ENCODE assay signal across 8 mouse cellular contexts in the genomic region with DNA sequence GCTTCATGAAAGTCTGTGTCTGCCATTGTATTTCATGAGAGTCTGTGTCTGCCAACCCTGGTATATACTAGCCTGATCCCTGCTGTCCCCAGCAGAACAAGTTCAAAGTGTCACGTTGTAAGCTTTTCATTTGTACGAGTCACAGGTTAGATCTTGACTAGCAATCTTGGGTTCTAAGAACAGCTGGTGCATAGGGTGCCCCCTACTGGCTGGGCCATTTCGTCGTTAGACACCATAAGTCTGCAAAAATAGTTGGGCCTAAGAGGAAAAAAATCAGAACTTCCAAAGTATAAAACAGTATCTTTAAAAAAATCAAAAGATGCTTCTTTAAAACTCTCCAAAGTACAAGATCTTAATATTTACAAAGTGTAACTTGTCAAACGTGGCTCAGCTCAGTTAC. TPM values are rescaled to one million over a fixed set of nuclear protein-coding genes. Genes with fewer than 3 reads are reported as not detected.
DNase-seq lines count a peak whose midpoint lies in the region; ATAC-seq and TF ChIP-seq lines count a peak whose summit lies in the region.

No protein-coding gene starts in this region.

- no peak overlapping the region for H3K27ac ChIP-seq in liver, postnatal 0 days (ENCODE audit: low read depth)
- H3K27ac ChIP-seq in limb, embryonic 10.5 days, result no peak overlapping the region
- H3K27ac ChIP-seq in heart, embryonic 12.5 days (ENCODE audit: poor library complexity, severe bottlenecking), result no peak overlapping the region

- no peak overlapping the region for H3K9ac ChIP-seq in liver, postnatal 0 days (replicated peaks)
- no peak overlapping the region for H3K9ac ChIP-seq in heart, embryonic 12.5 days

- H3K36me3 ChIP-seq in liver, postnatal 0 days (replicated peaks; ENCODE audit: insufficient read depth, low read length), result no peaks in the 10 kb centered on the region
- H3K36me3 ChIP-seq in limb, embryonic 10.5 days, result no peaks in the 10 kb centered on the region
- H3K36me3 ChIP-seq in heart, embryonic 12.5 days, result no peaks in the 10 kb centered on the region

- no peaks in the 10 kb centered on the region for H3K27me3 ChIP-seq in liver, postnatal 0 days (ENCODE audit: insufficient read depth, low read length)
- H3K27me3 ChIP-seq in limb, embryonic 10.5 days (ENCODE audit: low read depth, poor library complexity, severe bottlenecking), result no peaks in the 10 kb centered on the region; the same call in 1 of the 2 replicates
- H3K27me3 ChIP-seq in heart, embryonic 12.5 days (replicated peaks), result peaks cover 19% of the 10 kb centered on the region

- TF ChIP-seq EP300 in liver, postnatal 0 days (IDR thresholded peaks at IDR 0.05; ENCODE audit: low read depth), result no peak

- peak; percentile 15 to 22 for DNase-seq in gastrocnemius, adult 8-10 months (ENCODE audit: low spot score in 2 of 2)
- DNase-seq in gastrocnemius, postnatal 10 days, result no peak
- DNase-seq in urinary bladder, postnatal 25 days (ENCODE audit: low spot score), result peak; percentile 41
- DNase-seq in urinary bladder, adult 2 months (ENCODE audit: low spot score), result no peak
- peak; percentile 51 for DNase-seq in liver, postnatal 0 days
- peak; percentile 33 for DNase-seq in thymus, postnatal 36 days
- no peak for DNase-seq in limb, embryonic 10.5 days (ENCODE audit: low spot score)

- no peak overlapping the region for H3K4me2 ChIP-seq in liver, postnatal 0 days (ENCODE audit: low read depth, low read length)
- H3K4me2 ChIP-seq in heart, embryonic 12.5 days, result no peak overlapping the region

- no peak overlapping the region for H3K4me3 ChIP-seq in liver, postnatal 0 days (ENCODE audit: low read depth, low read length)
- H3K4me3 ChIP-seq in limb, embryonic 10.5 days, result no peak overlapping the region
- no peak overlapping the region for H3K4me3 ChIP-seq in heart, embryonic 12.5 days

- no peaks in the 10 kb centered on the region for H3K4me1 ChIP-seq in liver, postnatal 0 days (ENCODE audit: insufficient read depth)
- peaks cover 10% of the 10 kb centered on the region for H3K4me1 ChIP-seq in limb, embryonic 10.5 days
- H3K4me1 ChIP-seq in heart, embryonic 12.5 days (replicated peaks), result peaks cover 10% of the 10 kb centered on the region

- peak; percentile 62 for TF ChIP-seq CTCF in liver, postnatal 0 days (IDR thresholded peaks at IDR 0.05; ENCODE audit: low read depth)

- no peak for ATAC-seq in liver, postnatal 0 days
- ATAC-seq in heart, embryonic 12.5 days (ENCODE audit: insufficient number of reproducible peaks, low FRiP score), result no peak

- H3K9me3 ChIP-seq in liver, postnatal 0 days (ENCODE audit: low read length), result no peaks in the 10 kb centered on the region
- H3K9me3 ChIP-seq in limb, embryonic 10.5 days (replicated peaks), result no peaks in the 10 kb centered on the region
- H3K9me3 ChIP-seq in heart, embryonic 12.5 days (replicated peaks), result no peaks in the 10 kb centered on the region

- 44% methylated on average over 5 of the region's 5 CpGs for WGBS in liver, postnatal 0 days (ENCODE audit: insufficient replicate concordance)
- 71% methylated on average over 5 of the region's 5 CpGs for WGBS in limb, embryonic 10.5 days
- WGBS in heart, embryonic 12.5 days, result 58% methylated on average over 5 of the region's 5 CpGs

RNA-seq across cellular contexts. Expression of a gene that starts 50.5 kb away (rescaled TPM):
- under 1 TPM; 0.12 to 0.38 (median 0.27) TPM for total RNA-seq in gastrocnemius, adult 8-10 months (2022)
- total RNA-seq in gastrocnemius, postnatal 10 days (2021), result under 1 TPM in 1 of 2 experiments, not detected in 1; 0.09 TPM
- 0.40 and 0.54 TPM in 2 replicates for polyA plus RNA-seq in urinary bladder, adult 2 months (2012; rRNA removed)
- 0.24 and 0.26 TPM in 2 replicates for polyA plus RNA-seq in liver, postnatal 0 days (2015; fragmentation: Nextera tagmentation; extraction: Ambion mirVana)
- polyA plus RNA-seq in limb, embryonic 10.5 days (2016; fragmentation: Nextera tagmentation; extraction: Ambion mirVana), result 0.05 TPM in 1 of 2 replicates, not detected in the other
- not detected in 2 replicates for polyA plus RNA-seq in heart, embryonic 12.5 days (2016; fragmentation: Nextera tagmentation; extraction: Ambion mirVana)

Comparison
In these comparisons a context has a peak if more than half of its experiments do, and no peak if none do; other contexts are left out.
1. DNase-seq: peak in gastrocnemius, adult 8-10 months (2 of 2), urinary bladder, postnatal 25 days (single experiment), liver, postnatal 0 days (single experiment) and thymus, postnatal 36 days (2 of 2); none in gastrocnemius, postnatal 10 days (single experiment), urinary bladder, adult 2 months (single experiment) and limb, embryonic 10.5 days (single experiment).